Mouse (Mus musculus) embryonic facial prominence, embryonic 13.5 days (tissue): ENCODE data around the gene Adam22. TPM values are rescaled to one million over a fixed set of nuclear protein-coding genes. Genes with fewer than 3 reads are reported as not detected.
"Not testable (repeated sequence)": the region's sequence is repeated elsewhere in the genome, so short reads cannot be mapped to it uniquely, and the experiment has no call there.

Source experiments
- ATAC-seq: fragments of 200-750 bp; cut with Nextera tagmentation; 2 replicates; pipeline ENCODE4 v1.8.0; 2017; ENCODE audit warnings: low read depth; ENCODE audit not compliant: insufficient number of reproducible peaks, insufficient read depth, low FRiP score, low TSS enrichment
- H3K27ac ChIP-seq: fragments of 300-500 bp; sonication (generic); 2 replicates; pipeline ENCODE4 v1.5.1; 2015; ENCODE audit warnings: moderate library complexity, mild to moderate bottlenecking, inconsistent platforms
- H3K27me3 ChIP-seq: fragments of 300-500 bp; sonication (generic); 2 replicates; pipeline ENCODE4 v1.6.1; 2015; ENCODE audit warnings: mild to moderate bottlenecking, inconsistent platforms
- H3K36me3 ChIP-seq: fragments of 300-500 bp; sonication (generic); 2 replicates; pipeline ENCODE4 v1.6.1; 2015; ENCODE audit warnings: mild to moderate bottlenecking, inconsistent platforms
- H3K4me1 ChIP-seq: fragments of 300-500 bp; sonication (generic); 2 replicates; pipeline ENCODE4 v1.6.1; 2015; ENCODE audit warnings: inconsistent platforms
- H3K4me2 ChIP-seq: fragments of 300-500 bp; sonication (generic); 2 replicates; pipeline ENCODE4 v1.6.1; 2015; ENCODE audit warnings: moderate library complexity, mild to moderate bottlenecking, inconsistent platforms
- H3K4me3 ChIP-seq: fragments of 300-500 bp; sonication (generic); 2 replicates; pipeline ENCODE4 v1.5.1; 2015; ENCODE audit warnings: mild to moderate bottlenecking, inconsistent platforms
- H3K9ac ChIP-seq: fragments of 300-500 bp; sonication (generic); 2 replicates; pipeline ENCODE4 v1.6.1; 2015; ENCODE audit warnings: mild to moderate bottlenecking, inconsistent platforms
- H3K9me3 ChIP-seq: fragments of 300-500 bp; sonication (generic); 2 replicates; pipeline ENCODE4 v1.6.1; 2016; ENCODE audit warnings: inconsistent platforms
- WGBS: fragments of 180-500 bp; shearing (Covaris S2); methylation state at CpG from one replicate; pipeline ENCODE4 v1.1.7; 2015; ENCODE audit warnings: mixed read lengths; 5-methylcytosine and 5-hydroxymethylcytosine counted together
- microRNA-seq: library from miRNA; unstranded; fragments of <30 nt; microRNA quantifications from one replicate; pipeline ENCODE4, GENCODE M21; 2016
- polyA plus RNA-seq: library from polyadenylated mRNA; unstranded; fragments of >200 nt; fragmentation: Nextera tagmentation; extraction: Ambion mirVana; gene quantifications from 2 replicates; pipeline ENCODE4 v1.2.1, GENCODE M21; 2015

Gene Adam22
- polyA plus RNA-seq, 1 experiment from 2014 or later: 12.2 TPM

GRCm38 (mm10) chr5:8055721-8056129 lies 312.2 kb downstream of the Adam22 start:
- H3K9me3 ChIP-seq: no peaks in the 10 kb centered on the region
- ATAC-seq: no peak; the same call in 1 of the 2 replicates
- 37% methylated on average over 8 of the region's 8 CpGs for WGBS

GRCm38 (mm10) chr5:8053827-8054226 lies 314.1 kb downstream of the Adam22 start:
- H3K36me3 ChIP-seq: peaks cover 7% of the 10 kb centered on the region; the same call in 1 of the 2 replicates
- no peaks in the 10 kb centered on the region for H3K27me3 ChIP-seq
- no peak for ATAC-seq
- H3K4me3 ChIP-seq: no peak overlapping the region
- H3K4me1 ChIP-seq: peaks cover 13% of the 10 kb centered on the region
- H3K27ac ChIP-seq: no peak overlapping the region
- no peak overlapping the region for H3K4me2 ChIP-seq
- 89% methylated on average over 4 of the region's 4 CpGs for WGBS
- H3K9me3 ChIP-seq: no peaks in the 10 kb centered on the region
- no peak overlapping the region for H3K9ac ChIP-seq

More at GRCm38 (mm10) chr5:8055721-8056129, 312.2 kb downstream of the Adam22 start:
- peak overlapping the region; percentile 91 for H3K9ac ChIP-seq
- peaks cover 13% of the 10 kb centered on the region for H3K4me1 ChIP-seq
- peak overlapping the region; percentile 88 for H3K27ac ChIP-seq
- H3K27me3 ChIP-seq: no peaks in the 10 kb centered on the region
- H3K4me3 ChIP-seq: peak overlapping the region; percentile 84
- peaks cover 21% of the 10 kb centered on the region for H3K36me3 ChIP-seq
- H3K4me2 ChIP-seq: peak overlapping the region; percentile 71

GRCm38 (mm10) chr5:8045855-8046254 lies 322.1 kb downstream of the Adam22 start, which contains the start of gene Sri:
TSS of gene Sri (plus strand) at chr5:8046078.
- Histone ChIP-seq H3K36me3 (no peaks in the 10 kb centered on the region), H3K9me3 (no peaks in the 10 kb centered on the region), H3K27me3 (no peaks in the 10 kb centered on the region), H3K9ac (no peak within 1 kb of the TSS), H3K4me3 (no peak within 1 kb of the TSS), H3K4me1 (no peaks in the 10 kb centered on the region), H3K4me2 (no peak within 1 kb of the TSS), H3K27ac (no peak within 1 kb of the TSS)
- no peak for ATAC-seq
- 86% methylated on average over 6 of the region's 6 CpGs for WGBS

GRCm38 (mm10) chr5:8034596-8034995 lies 333.4 kb downstream of the Adam22 start:
- H3K4me1 ChIP-seq, ATAC-seq, H3K36me3 ChIP-seq, H3K4me2 ChIP-seq, H3K9ac ChIP-seq, H3K27me3 ChIP-seq, H3K4me3 ChIP-seq, H3K27ac ChIP-seq, H3K9me3 ChIP-seq: not testable (repeated sequence)
- WGBS: 96% methylated on average over 6 of the region's 6 CpGs

Small RNA genes within 50 kb of the gene (microRNA-seq; reads per million reads assigned to microRNA genes)
- gene Gm24196: not detected

Other genes starting within 250 kb of the Adam22 start
- gene Dbf4, start 54.6 kb upstream of the Adam22 start, polyA plus RNA-seq: 43.0 and 43.4 TPM in 2 replicates
- gene Slc25a40, start 54.7 kb upstream of the Adam22 start, polyA plus RNA-seq: 13.7 and 14.2 TPM in 2 replicates